Mouse (Mus musculus) 3134 (cell line): ENCODE measurements around the gene Slc43a3.
"Not testable (repeated sequence)": the region's sequence is repeated elsewhere in the genome, so short reads cannot be mapped to it uniquely, and the experiment has no call there.

Experiments used
- DNase-seq: peaks from one replicate; pipeline ENCODE4 v3.0.0-alpha.2; 2011; ENCODE audit warnings: low spot score; ENCODE audit not compliant: insufficient read length; ENCODE audit errors: extremely low read depth

The Slc43a3 gene

DNA sequence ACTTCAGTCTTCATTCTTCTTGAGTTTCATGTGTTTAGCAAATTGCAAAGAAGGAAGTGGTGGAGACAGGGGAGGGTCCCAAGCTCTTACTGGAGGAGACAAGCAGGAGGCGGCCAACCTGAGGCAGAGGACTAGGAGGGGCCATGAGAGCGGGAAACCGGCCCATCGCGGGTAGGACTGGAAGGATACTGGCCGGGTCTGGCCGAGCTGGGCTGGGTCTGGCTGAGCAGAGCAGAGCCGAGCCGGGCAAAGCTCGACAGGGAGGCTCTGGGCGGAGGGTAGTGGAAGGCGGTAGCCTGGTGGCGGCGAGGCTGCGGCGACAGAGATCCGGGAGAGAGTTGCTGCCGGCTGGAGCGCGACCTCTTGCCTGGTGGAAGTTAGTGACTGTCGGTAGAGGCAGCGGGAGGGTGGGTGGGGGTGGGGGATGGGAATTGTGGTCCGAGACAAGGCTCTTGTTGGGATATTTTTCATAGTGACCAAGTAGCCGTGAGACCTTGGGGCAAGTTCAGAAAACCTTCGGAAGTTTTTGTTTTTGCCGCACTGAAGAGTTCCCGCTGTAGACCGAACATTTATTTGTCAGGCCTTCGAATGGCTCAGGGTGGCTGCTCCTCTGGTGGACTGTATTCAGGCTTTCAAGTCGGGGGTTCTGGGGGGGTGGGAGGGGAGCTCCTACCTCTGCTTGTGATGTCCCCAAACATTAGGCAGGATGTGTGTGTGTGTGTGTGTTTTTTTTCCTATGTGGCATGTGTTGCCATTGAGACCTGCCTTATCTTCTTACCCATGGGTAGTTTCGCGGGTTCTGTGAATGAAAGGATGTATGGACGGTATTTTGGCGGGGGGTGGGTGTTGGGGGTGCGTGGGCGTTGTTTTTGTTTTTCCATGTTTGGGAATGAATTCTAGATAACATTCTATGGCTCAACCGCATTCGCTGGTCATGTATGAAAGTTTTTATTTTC is at the start of gene Slc43a3:
Gene Slc43a3, plus strand, starts transcription at position 106 of the 956 bp plus-strand sequence.
- no peak for DNase-seq

DNA sequence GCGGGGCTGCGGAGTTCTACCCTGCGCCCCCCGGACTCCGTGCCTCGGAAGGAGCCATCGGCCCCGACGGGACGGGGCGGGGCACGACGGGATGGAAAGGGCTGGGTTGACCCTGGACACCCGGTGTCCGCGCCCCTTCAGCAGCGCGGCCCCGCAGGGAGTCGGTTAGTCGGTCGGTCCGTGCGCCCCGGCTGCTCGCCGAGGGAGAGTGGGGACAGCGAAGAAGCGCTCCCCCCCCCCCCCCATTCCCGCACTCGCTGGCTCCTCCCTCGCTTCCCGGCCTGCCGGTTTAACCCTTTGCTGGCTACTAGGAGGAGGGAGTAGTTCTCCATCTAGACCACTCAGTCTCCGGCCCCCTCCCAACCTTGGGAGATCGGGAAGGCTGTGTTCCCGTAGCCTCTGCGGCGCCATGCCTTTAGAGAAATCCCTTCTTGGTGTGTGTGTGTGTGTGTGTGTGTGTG is 49.5 kb upstream of the Slc43a3 start:
- DNase-seq = no peak

DNA sequence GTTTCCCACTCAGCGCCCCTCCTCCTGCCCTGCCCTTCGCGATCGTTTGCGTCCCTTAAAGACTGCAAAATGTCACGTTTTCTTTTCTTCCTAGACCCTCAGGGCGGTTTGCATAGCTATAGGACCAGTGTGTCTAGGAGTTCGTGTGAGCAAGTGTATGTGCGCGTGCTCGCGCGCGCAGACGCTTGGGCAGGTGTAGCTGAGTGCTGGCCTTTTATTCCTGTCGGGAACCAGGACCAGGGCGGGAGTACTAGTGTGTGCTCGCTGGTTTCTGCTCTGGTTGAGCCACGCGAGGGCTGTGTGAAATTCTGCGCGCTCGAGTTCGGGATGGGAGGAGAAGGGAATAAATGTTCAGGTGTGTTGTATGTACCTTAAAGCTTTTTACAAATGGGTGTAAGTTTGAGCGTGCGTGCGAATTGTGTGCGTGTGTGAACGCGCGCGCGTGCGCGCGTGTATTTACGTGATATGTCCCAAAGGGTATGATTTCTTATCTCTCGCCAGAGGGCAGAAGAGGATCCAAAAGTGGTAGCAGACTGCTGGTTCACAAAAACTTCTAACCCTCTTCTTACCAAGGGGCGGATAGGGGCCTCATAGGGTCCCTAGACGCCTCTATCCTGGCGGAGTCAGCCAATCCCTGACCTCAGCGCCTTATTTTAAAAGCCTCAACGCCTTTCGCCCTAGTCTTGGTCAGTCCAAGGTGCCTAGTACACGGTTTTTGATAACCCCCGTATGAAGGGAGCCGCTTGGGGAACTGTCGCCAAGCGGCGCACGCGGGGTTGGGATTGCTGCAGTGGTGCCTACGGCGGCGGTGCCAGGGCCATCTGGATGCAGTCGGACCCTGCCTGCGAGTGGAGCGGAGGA is 48.7 kb upstream of the Slc43a3 start:
- DNase-seq = no peak

DNA sequence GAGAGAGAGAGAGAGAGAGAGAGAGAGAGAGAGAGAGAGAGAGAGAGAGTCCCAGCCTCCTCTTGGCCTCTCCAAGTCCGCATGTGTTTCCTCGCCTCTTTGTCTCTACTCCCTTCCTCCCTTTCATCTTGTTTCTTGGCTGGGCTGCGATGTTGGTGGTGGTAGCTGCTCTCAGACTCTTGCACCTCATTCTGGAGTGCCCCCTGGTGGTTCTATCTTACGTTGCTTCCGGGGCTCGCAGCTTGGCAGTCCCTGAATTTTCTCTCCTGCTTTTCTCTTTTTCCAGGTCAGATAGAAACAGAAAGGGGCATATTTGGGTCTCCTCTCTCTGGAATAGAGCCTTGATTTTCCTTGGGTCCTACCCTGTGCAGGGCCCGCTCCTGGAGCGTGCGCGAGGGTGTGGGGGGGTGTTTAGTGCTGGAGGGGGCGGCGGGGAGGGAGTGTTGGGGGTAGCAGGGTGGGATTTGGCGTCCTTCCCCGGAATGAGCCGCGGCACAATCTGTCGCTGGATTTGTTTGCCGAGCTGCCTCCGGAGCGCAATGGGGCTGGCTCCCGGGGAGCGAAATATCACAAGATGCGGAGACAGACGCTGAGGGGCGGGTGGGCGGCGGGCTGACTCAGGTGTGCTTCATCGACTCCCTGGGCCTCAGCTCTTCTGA is 47.6 kb upstream of the Slc43a3 start:
- DNase-seq = no peak

DNA sequence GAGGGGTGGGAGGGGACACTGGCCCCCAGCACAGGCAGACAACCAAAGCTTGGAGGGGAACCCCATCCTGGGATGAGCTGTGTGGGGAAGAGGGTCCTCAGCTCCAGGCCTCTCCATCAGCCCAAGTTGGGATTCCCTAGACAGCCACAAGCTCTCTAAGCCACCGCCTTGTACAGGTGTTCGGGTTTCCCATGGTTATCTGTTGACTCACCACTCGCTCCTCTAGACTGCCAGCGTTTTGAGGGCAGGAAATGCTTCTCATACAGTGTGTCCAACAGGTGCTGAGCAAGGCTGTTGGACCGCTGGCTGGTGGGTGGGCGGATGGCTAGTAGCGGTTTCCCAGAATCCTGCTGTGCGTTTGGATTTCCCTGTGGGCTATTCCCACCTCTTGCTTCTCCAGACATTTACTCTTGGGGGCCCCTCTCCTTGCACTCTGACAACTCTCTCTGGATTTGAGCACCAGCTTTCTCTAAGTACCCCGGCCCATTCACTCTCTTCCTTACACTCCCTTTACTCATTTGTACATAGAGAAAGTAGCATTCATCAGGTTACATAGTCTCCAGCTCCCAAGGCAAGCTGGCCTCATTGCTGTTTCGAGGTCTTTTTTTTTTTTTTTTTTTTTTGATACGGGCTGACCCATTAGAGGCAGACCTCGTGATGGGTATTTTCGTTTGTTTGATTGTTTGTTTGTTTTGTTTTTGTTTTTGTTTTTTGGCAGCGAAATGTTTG is 46.9 kb upstream of the Slc43a3 start:
- no peak for DNase-seq

DNA sequence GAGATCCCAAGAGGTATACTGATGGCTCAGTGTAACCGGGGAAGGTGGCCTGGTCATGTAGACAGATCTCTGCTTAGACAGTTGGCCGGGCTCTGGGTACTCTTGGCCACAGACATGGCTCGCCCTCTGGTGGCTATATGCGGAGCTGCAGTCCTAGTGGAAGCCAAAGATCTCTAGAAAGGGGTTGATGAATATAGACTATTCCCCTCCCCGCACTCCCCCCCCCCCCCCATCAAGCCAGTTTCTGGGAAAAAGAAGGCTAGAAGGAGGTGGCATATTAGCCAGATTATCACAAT is 46.4 kb upstream of the Slc43a3 start:
- no peak for DNase-seq

DNA sequence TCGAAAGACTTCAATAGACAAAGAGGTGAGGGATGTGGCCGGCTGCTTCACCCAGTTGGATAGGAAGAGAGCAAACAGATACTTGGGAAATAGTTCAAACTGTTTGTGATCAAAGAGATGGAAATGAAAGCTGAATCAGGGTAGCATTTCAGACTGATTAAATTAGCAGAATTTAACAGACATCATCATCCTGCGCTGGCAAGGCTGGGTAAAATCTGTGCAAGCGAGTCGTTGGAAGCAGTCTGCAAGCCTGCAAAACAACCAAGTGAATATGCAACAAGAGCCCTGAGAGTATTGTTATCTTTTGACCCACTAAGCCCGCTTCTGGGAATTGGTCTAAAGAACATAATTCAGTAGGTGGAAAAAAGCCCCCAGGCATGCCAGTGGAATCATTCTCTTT is 43.0 kb upstream of the Slc43a3 start:
- no peak for DNase-seq

DNA sequence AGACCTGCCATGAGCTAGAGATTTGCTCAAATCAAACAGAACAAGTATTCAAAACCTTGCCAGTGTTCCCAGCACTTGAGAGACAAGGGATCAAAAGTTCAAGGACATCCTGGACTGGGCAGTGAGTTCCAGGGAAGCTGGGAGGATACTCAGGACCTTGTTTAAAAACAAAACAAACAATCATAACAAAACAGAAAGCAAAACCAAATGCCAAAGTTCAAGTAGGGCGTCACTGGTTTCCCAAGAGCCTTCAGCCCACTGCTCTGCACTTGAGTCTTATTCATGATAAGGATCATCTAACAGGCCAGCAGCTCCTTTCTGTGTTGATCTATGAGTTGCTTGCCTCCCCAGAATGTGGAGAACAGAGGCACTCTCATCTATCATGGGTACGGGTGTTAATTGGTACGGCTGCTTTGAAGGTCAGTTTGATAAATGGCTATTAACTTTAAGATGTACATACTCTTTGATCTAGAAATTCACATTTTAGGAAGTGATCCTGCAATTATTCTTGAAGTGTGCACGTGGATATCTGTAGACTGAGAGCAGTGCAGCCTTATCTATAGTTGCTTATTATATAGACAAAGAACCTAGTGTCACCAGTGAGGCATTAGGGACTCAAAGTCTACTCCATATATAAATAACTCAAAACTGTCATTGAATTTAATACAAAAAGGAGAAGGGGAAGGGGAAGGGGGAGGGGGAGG is 40.7 kb upstream of the Slc43a3 start:
- DNase-seq = no peak

DNA sequence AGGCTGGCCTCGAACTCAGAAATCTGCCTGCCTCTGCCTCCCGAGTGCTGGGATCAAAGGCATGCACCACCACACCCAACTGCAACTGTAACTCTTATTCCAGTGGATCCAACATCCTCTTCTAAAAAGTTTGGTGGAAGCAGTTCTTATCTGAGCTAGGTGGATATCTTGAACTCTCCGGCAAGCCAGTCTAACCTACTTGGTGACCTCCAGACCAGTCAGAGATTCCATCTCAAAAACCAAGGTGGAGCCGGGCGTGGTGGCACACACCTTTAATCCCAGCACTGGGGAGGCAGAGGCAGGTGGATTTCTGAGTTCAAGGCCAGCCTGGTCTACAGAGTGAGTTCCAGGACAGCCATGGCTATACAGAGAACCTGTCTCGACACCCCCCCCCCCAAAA is 39.7 kb upstream of the Slc43a3 start:
- not testable (repeated sequence) for DNase-seq

DNA sequence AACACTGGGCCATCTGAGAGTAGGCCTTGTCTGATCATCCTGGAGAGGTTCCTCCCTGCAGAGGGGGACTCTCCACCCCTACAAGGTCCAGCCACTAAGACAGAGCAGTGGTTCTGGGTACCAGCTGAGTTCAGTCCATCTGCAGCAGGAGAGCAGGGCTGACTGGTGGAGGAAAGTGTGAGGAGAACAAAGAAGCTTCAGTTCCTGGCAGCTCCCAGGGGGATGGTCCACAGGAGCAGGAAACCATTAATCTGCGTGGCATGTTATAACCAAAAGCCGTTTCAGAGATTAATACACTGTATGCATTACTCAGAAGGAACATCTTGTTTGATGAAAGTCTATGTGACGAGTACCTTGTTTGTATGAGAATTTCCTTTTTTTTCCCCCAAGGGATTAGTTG is 23.7 kb upstream of the Slc43a3 start:
- DNase-seq = no peak

DNA sequence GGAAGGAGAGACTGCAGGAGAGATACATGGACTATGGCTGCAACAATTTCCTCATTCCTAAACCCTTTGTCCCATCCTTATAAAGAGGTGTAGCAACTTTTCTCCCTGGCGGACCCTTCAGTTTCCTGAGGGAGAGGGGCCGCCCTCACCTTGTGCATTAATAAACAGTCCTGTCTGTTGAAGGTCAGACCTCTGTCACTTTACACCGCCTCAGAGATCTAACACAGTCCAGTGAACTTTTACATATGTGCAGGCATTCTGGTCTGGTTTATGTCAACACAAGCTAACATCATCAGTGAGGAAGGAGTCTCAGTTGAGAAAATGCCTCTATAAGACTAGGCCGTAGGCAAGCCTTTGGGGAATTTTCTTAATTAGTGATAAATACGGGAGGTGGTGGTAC is 22.5 kb upstream of the Slc43a3 start:
- DNase-seq = no peak

DNA sequence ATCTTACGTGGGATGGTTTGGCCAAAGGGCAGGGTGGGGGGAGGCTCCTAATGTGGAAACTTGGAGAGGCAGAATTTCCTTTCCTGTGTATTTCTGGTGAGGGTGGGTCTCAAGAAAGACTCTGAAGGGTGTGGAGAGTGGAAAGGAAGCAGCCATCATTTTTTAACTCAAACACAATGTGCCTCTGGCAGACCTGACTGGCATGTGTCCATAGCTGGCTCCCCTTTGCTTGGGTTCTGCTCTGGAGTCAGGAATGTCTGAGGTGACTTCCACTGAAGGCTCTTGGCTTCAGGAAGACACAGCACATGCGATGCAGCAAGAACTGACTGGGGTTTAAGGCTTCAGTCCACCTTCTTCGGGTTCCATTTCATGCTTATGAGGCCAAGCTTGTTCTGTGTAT is 21.0 kb upstream of the Slc43a3 start:
- DNase-seq = no peak

DNA sequence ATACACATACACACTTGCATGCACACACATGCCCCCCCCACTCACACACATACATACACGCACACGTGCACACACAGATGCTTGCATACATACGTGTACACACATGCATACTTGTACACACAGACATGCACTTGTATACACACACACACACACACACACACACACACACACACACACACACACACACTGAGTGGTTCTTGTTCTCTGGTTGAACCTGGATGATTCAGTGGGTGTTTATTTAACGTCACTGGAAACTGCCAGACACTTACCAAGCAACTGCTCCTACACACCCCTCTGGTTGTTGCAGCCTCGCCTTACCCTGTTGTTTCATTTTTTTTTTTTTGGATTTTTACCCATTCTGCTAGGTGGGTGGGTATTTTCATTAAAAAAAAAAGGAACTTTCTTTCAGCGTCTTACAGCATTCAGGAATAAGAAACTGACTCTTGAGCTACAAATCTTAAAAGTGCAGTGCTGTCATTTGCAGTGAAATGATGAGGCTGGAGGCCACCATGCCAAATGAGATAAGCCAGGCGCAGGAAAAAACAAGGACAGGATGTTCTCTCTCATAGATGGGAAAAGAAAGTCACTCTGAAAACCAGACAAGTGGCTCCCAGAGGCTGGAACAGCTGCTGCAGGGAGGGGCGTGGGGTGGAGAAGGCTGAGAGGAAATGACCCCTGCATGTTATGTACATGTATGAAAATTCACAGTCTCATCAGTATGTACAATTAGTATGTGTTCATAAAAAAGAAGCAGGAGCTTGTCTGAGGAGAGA is 19.6 kb upstream of the Slc43a3 start:
- DNase-seq = no peak

DNA sequence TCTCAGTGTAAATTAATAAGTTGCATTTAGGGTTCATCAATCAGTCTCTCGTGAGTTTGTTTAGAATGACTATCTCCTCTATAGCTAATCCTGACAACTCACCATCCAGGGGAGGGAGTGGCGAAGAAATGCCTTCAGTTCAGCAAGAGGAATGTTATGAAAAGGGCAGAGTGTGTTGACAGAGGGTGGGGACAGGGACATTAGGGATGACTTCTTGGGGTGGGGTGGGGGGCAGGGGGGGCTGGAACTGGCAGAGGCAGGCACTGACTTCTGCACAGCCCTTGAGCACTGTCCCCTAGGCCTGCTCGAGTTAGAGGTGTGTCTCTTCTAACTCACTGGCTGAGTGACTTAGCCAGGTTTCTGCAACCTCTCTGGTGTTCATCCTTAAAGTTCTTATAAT is 18.2 kb upstream of the Slc43a3 start:
- DNase-seq = no peak

DNA sequence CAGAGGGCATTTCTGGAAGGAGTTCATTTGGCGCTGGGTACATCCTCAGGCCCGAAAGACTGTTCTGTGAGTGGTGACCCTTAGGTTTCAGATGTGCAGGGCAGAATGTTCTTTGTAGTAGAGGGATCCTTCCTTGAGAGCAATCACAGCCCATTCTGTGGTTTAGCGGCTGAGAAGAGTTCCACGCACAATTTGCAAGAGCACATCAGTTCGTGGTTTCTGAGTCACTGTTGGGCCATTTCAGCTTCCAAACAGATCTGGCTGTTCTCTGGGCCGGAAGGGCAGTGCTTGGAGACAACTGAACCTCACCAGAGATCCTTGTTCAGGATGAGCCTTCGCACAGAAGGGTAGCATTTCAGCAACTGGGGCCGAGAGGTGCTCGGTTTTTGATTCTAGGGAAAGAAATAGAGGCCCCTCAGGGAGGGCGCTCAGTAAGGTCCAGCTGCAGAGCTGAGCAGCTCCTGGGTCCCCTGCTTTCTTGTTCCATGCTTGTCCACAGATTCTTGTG is 16.7 kb upstream of the Slc43a3 start:
- peak; percentile 14 for DNase-seq

DNA sequence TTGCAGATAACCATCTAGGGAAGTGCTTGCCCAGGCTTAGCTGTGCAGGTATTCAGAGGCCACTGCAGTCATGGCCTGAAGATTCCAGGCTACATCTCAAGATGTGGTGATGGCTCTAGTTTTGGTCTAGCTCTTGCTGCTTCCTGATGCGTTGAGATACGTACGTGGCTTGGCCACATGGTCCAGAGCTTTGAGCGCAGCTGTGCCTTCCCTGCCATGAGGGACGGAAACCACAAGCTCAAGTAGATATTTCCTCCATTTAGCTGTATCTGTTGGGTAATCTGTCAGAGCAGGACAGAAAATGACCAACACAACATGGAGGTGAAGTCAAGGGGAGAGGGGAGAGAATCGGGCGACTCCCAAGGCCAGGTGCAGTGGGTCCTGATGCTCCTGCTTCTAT is 6.2 kb upstream of the Slc43a3 start:
- DNase-seq = no peak

DNA sequence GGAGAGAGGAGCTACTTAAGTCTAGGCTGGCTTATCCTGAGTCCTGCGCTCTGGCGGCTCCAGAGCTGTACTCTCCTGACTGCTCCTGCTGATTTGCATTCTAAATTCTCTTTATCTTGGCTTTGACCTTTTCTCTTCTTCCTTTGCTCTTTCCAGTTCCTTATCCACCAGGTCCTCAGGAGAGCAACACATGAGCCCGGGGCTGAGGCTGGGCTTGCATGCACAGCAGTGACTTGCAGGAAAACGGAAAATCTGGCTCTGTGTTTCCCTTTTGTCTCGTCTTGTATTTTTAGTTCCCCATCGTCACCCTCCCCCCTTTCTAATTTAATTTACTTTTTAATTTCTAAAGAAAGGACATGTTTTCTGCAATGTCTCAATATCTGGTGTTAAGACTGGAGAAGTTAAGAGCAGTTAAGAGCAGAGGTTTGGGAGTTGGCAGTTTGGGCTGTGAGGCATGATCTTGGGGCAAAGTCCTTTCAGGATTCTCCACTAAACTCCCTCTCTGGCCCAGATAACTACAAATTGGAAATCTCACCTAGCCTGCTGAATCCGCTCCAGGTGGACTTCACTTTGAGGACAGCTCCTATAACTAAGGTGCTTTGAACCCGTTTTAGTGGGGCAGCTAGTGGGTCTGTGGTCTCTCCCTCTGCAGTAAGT is 2.3 kb upstream of the Slc43a3 start:
- DNase-seq = no peak

DNA sequence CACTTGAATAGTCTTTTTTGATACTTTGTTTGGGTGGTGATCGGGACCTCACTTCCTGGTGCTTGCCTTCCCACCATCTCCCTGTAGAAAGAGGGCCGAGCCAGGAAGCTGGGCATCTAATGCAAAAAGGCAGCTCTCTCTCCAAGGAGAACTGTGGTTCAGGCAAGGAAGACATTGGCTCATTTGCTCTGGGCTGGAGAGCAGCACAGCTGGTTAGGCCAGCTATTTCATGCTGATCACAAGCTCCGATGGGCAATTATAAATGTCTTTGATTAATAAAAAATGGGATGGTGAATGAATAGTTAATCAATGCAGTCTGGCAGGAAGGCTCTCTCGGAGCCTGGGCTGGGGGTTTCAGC is 1.8 kb upstream of the Slc43a3 start:
- DNase-seq = no peak

DNA sequence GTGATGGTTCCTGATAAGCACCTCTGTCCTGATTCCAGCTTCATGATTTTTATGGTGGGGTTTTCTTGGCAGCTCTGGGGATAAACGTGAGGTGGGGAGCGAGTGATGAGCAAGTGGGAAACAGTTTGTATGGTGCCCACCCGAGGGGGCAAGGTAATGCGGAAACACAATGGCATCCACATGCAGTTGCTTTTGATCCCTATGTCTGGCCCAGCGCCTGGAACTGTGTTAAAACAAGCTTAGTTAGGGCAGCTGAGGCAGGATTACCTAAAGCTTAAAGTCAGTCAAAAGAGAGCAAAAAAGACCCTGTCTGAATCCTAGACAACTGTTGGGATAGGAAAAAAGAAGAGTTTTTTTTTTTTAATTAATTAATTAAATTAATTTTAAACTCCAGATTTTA is 1.3 kb upstream of the Slc43a3 start:
- DNase-seq = no peak
